21 mouse cellular contexts compared by ENCODE assay signal in genomic region chr5:149947491-149947890, GRCm38 (mm10).
A peak's percentile ranks its signal among the peaks of the same experiment; 100 is the strongest.
DNase-seq lines count a peak whose midpoint lies in the region; ATAC-seq and TF ChIP-seq lines count a peak whose summit lies in the region.
"Had no signal": no experiment of that assay in that cellular context is flagged by ENCODE, and none has a peak within 500 bp of the region (broad histone marks: within the 10 kb centered on the region; RNA-seq: fewer than 3 reads in every experiment).

No protein-coding gene starts in this region.

- no peak for TF ChIP-seq CTCF in midbrain, postnatal 0 days (IDR thresholded peaks at IDR 0.05)

- no peak overlapping the region for H3K4me2 ChIP-seq in midbrain, embryonic 14.5 days (ENCODE audit: low read length)
- no peak overlapping the region for H3K4me2 ChIP-seq in midbrain, postnatal 0 days (ENCODE audit: low read depth, low read length, poor library complexity, severe bottlenecking)
- H3K4me2 ChIP-seq: embryonic facial prominence, embryonic 15.5 days; hindbrain, embryonic 13.5 days; limb, embryonic 13.5 days; liver, embryonic 13.5 days; midbrain, embryonic 13.5 days had no signal

- no peak overlapping the region for H3K27ac ChIP-seq in heart, embryonic 10.5 days
- no peak overlapping the region for H3K27ac ChIP-seq in midbrain, embryonic 14.5 days (replicated peaks; ENCODE audit: low read depth, low read length)
- H3K27ac ChIP-seq in midbrain, postnatal 0 days (ENCODE audit: low read depth, low read length): no peak overlapping the region
- H3K27ac ChIP-seq: embryonic facial prominence, embryonic 15.5 days; hindbrain, embryonic 13.5 days; limb, embryonic 13.5 days; liver, embryonic 13.5 days; midbrain, embryonic 13.5 days had no signal

- 83% methylated on average over 2 of the region's 2 CpGs for WGBS in heart, embryonic 10.5 days
- WGBS in midbrain, embryonic 14.5 days: 82% methylated on average over 2 of the region's 2 CpGs
- WGBS in midbrain, postnatal 0 days: 82% methylated on average over 2 of the region's 2 CpGs

- no peaks in the 10 kb centered on the region for H3K4me1 ChIP-seq in heart, embryonic 10.5 days
- no peaks in the 10 kb centered on the region for H3K4me1 ChIP-seq in midbrain, embryonic 14.5 days (ENCODE audit: control insufficient read depth, insufficient read depth, low read length)
- H3K4me1 ChIP-seq in midbrain, postnatal 0 days (ENCODE audit: insufficient read depth, low read length): no peaks in the 10 kb centered on the region
- H3K4me1 ChIP-seq: embryonic facial prominence, embryonic 15.5 days; hindbrain, embryonic 13.5 days; limb, embryonic 13.5 days; liver, embryonic 13.5 days; midbrain, embryonic 13.5 days had no signal

- intact Hi-C loops in heart, postnatal 25 days (cut with DNase I): no loop called here

- no peak for ATAC-seq in midbrain, embryonic 14.5 days (ENCODE audit: low FRiP score, low TSS enrichment)
- ATAC-seq in midbrain, postnatal 0 days (ENCODE audit: low FRiP score): no peak
- no peak for ATAC-seq in megakaryocyte-erythroid progenitor cell, adult 5-6 weeks (replicated peaks; ENCODE audit: low FRiP score, low TSS enrichment, poor library complexity, severe bottlenecking)
- ATAC-seq: forebrain, postnatal 0 days; inflammation-experienced regulatory T-cells, adult 6 months; lung, postnatal 0 days; midbrain, embryonic 13.5 days had no signal

- peak; percentile 63 to 82 for DNase-seq in heart, adult 18-20 months
- DNase-seq in heart, embryonic 10.5 days (ENCODE audit: low spot score): no peak
- peak; percentile 2 for DNase-seq in midbrain, embryonic 14.5 days
- DNase-seq in midbrain, postnatal 0 days (ENCODE audit: low spot score): no peak
- peak; percentile 3 for DNase-seq in heart, postnatal 25 days (ENCODE audit: low spot score)
- DNase-seq in embryo, embryonic 11 days: no peak
- DNase-seq: cerebellum, adult 2 months; forebrain, postnatal 0 days; kidney, adult 9 months; liver, embryonic 13.5 days; spleen, adult 18-20 months; thymus, postnatal 36 days had no signal

- H3K27me3 ChIP-seq in heart, embryonic 10.5 days (ENCODE audit: insufficient read depth, poor library complexity, severe bottlenecking): no peaks in the 10 kb centered on the region
- no peaks in the 10 kb centered on the region for H3K27me3 ChIP-seq in midbrain, embryonic 14.5 days (ENCODE audit: control insufficient read depth, insufficient read depth, low read length)
- H3K27me3 ChIP-seq in midbrain, postnatal 0 days (ENCODE audit: insufficient read depth, low read length): no peaks in the 10 kb centered on the region
- H3K27me3 ChIP-seq: CH12.LX; embryonic facial prominence, embryonic 15.5 days; hindbrain, embryonic 13.5 days; limb, embryonic 13.5 days; liver, embryonic 13.5 days; midbrain, embryonic 13.5 days had no signal

- no peaks in the 10 kb centered on the region for H3K36me3 ChIP-seq in heart, embryonic 10.5 days
- H3K36me3 ChIP-seq in midbrain, embryonic 14.5 days (ENCODE audit: control insufficient read depth, insufficient read depth, low read length): no peaks in the 10 kb centered on the region
- no peaks in the 10 kb centered on the region for H3K36me3 ChIP-seq in midbrain, postnatal 0 days (ENCODE audit: insufficient read depth, low read length)
- H3K36me3 ChIP-seq: embryonic facial prominence, embryonic 15.5 days; hindbrain, embryonic 13.5 days; limb, embryonic 13.5 days; liver, embryonic 13.5 days; midbrain, embryonic 13.5 days had no signal

- no peaks in the 10 kb centered on the region for H3K9me3 ChIP-seq in heart, embryonic 10.5 days
- no peaks in the 10 kb centered on the region for H3K9me3 ChIP-seq in midbrain, embryonic 14.5 days (ENCODE audit: control insufficient read depth, low read length)
- no peaks in the 10 kb centered on the region for H3K9me3 ChIP-seq in midbrain, postnatal 0 days (ENCODE audit: low read length)
- H3K9me3 ChIP-seq: embryonic facial prominence, embryonic 15.5 days; hindbrain, embryonic 13.5 days; limb, embryonic 13.5 days; liver, embryonic 13.5 days; midbrain, embryonic 13.5 days had no signal

- no peak overlapping the region for H3K4me3 ChIP-seq in heart, embryonic 10.5 days
- H3K4me3 ChIP-seq in midbrain, embryonic 14.5 days (replicated peaks; ENCODE audit: low read depth, low read length): no peak overlapping the region
- H3K4me3 ChIP-seq in midbrain, postnatal 0 days (ENCODE audit: low read depth, low read length): no peak overlapping the region
- H3K4me3 ChIP-seq: embryonic facial prominence, embryonic 15.5 days; hindbrain, embryonic 13.5 days; limb, embryonic 13.5 days; liver, embryonic 13.5 days; midbrain, embryonic 13.5 days; myocyte had no signal

- H3K9ac ChIP-seq in midbrain, embryonic 14.5 days (replicated peaks; ENCODE audit: low read length): no peak overlapping the region
- H3K9ac ChIP-seq in midbrain, postnatal 0 days (replicated peaks; ENCODE audit: low read length, poor library complexity, severe bottlenecking): no peak overlapping the region
- H3K9ac ChIP-seq: embryonic facial prominence, embryonic 15.5 days; forebrain, postnatal 0 days; hindbrain, embryonic 13.5 days; limb, embryonic 13.5 days; liver, embryonic 13.5 days; midbrain, embryonic 13.5 days had no signal

Comparison
In these comparisons a context has a peak if more than half of its experiments do, and no peak if none do; other contexts are left out.
1. DNase-seq: peak in heart, adult 18-20 months (2 of 2), midbrain, embryonic 14.5 days (single experiment) and heart, postnatal 25 days (single experiment); none in heart, embryonic 10.5 days (single experiment), midbrain, postnatal 0 days (single experiment) and embryo, embryonic 11 days (single experiment).